Mouse (Mus musculus): ENCODE data around the gene Ptma. TPM values are rescaled to one million over a fixed set of nuclear protein-coding genes. Genes with fewer than 3 reads are reported as not detected.

Gene Ptma
- polyA plus RNA-seq, 1 experiment = 3,930 TPM

DNA sequence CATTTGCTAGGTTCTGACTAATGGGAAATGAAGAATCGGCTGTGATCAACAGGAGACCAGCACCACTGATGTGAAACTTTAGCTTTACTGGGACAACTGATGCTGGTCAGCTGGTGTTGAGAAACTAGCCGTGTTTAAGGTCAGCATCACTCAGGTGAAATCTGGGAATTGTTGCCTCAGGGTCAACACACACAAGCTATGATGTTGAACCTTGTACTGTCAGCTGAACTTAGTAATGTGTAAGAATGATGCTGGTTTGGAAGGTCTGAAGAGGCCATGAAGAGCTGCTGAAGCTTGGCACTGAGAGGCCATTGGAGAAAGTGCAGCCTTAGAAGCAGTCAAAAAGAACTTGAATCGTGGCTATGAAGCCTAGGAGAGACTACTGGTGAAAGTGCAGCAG lies 29.1 kb downstream of the Ptma start:
- no peak overlapping the region for H3K9ac ChIP-seq (ENCODE audit: low read depth, poor library complexity, severe bottlenecking)
- no peaks in the 10 kb centered on the region for H3K36me3 ChIP-seq (ENCODE audit: control insufficient read depth, insufficient read depth, low read length, poor library complexity, severe bottlenecking)
- H3K4me1 ChIP-seq (ENCODE audit: control insufficient read depth, insufficient read depth, low read length) = no peaks in the 10 kb centered on the region
- H3K27me3 ChIP-seq (ENCODE audit: control insufficient read depth, insufficient read depth, low read length, poor library complexity, severe bottlenecking) = no peaks in the 10 kb centered on the region
- no peak overlapping the region for H3K4me3 ChIP-seq (ENCODE audit: low read depth, low read length)
- no peak for TF ChIP-seq EP300 (IDR thresholded peaks at IDR 0.05; ENCODE audit: insufficient read depth, low read depth, low read length)
- no peak for TF ChIP-seq CTCF (IDR thresholded peaks at IDR 0.05; ENCODE audit: low read depth, low read length)
- no peak for TF ChIP-seq POLR2A (IDR thresholded peaks at IDR 0.05; ENCODE audit: insufficient read depth, low read length)
- H3K27ac ChIP-seq (ENCODE audit: insufficient read depth, low read length) = no peak overlapping the region
- no peaks in the 10 kb centered on the region for H3K9me3 ChIP-seq (replicated peaks; ENCODE audit: control insufficient read depth, insufficient read depth, low read length, poor library complexity, severe bottlenecking)

DNA sequence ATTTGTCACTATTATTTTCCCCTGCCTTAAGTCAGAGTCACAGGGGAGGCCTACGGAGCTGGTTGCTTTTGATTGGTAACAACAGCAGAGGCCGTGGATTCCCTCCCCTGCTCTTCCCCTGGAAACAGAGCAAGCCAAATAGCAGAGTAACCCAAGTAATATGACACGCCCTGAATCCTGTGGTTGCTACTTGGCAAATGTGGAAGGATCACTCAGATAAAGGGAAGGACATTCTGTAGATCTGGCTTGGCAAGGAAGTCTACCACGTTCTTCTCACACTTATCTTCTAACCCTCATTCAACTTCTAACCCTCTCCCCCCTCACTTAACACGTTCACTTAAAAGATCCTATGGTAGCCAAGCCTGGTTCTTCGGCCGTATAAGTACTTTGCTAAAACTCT lies 31.3 kb downstream of the Ptma start:
- Histone ChIP-seq H3K9ac (ENCODE audit: low read depth, poor library complexity, severe bottlenecking) (no peak overlapping the region), H3K36me3 (ENCODE audit: control insufficient read depth, insufficient read depth, low read length, poor library complexity, severe bottlenecking) (no peaks in the 10 kb centered on the region; the same call in 1 of the 2 replicates), H3K4me1 (ENCODE audit: control insufficient read depth, insufficient read depth, low read length) (no peaks in the 10 kb centered on the region), H3K27ac (ENCODE audit: insufficient read depth, low read length) (no peak overlapping the region), H3K27me3 (ENCODE audit: control insufficient read depth, insufficient read depth, low read length, poor library complexity, severe bottlenecking) (no peaks in the 10 kb centered on the region), H3K9me3 (replicated peaks; ENCODE audit: control insufficient read depth, insufficient read depth, low read length, poor library complexity, severe bottlenecking) (no peaks in the 10 kb centered on the region), H3K4me3 (ENCODE audit: low read depth, low read length) (no peak overlapping the region)
- TF ChIP-seq CTCF (IDR thresholded peaks at IDR 0.05; ENCODE audit: low read depth, low read length) (no peak), POLR2A (IDR thresholded peaks at IDR 0.05; ENCODE audit: insufficient read depth, low read length) (no peak), EP300 (IDR thresholded peaks at IDR 0.05; ENCODE audit: insufficient read depth, low read depth, low read length) (no peak)

DNA sequence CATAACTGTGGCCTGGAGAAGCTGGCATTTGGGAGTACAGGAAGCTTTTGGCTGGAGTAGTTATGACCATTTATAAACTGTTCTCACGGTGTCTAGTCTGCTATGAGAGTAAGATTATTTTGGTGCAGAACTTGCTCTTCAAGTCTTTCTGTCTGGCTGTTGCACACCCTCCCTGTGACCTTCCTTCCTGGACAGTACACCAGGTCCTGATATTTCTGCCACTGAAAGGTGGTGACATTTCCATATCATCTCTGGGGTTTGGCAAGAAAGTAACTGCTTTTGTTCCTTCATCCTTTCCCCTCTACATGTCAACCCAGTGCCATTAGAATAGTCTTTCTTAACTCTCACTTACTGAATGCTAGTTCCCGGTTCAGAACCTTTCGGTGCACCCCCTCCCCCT lies 32.7 kb downstream of the Ptma start:
- H3K36me3 ChIP-seq (ENCODE audit: control insufficient read depth, insufficient read depth, low read length, poor library complexity, severe bottlenecking) = no peaks in the 10 kb centered on the region; the same call in 1 of the 2 replicates

DNA sequence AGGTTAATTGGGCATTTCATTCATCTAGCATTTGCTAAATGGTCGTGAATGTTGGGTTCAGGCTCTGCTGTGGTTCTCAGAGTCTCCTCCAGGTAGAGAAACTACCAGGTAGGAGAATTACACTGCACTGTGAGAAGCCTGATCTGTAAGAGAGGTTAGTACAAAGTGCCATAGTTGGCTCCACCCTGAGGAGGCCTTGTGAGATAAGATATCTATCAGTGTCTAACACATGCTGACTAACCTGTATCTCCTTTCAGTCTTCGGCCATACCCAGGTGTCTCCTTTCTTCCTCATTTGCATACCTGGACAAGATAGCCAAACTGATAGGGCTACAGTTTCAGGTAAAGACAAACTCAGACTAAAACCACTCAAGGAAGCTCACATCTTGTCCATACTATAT lies 36.1 kb downstream of the Ptma start:
- no peak overlapping the region for H3K9ac ChIP-seq (ENCODE audit: low read depth, poor library complexity, severe bottlenecking)
- H3K36me3 ChIP-seq (ENCODE audit: control insufficient read depth, insufficient read depth, low read length, poor library complexity, severe bottlenecking) = no peaks in the 10 kb centered on the region; the same call in 1 of the 2 replicates
- H3K27ac ChIP-seq (ENCODE audit: insufficient read depth, low read length) = no peak overlapping the region
- H3K4me1 ChIP-seq (ENCODE audit: control insufficient read depth, insufficient read depth, low read length) = no peaks in the 10 kb centered on the region
- H3K9me3 ChIP-seq (replicated peaks; ENCODE audit: control insufficient read depth, insufficient read depth, low read length, poor library complexity, severe bottlenecking) = no peaks in the 10 kb centered on the region
- TF ChIP-seq POLR2A (IDR thresholded peaks at IDR 0.05; ENCODE audit: insufficient read depth, low read length) = no peak
- no peak for TF ChIP-seq EP300 (IDR thresholded peaks at IDR 0.05; ENCODE audit: insufficient read depth, low read depth, low read length)
- no peak for TF ChIP-seq CTCF (IDR thresholded peaks at IDR 0.05; ENCODE audit: low read depth, low read length)
- no peaks in the 10 kb centered on the region for H3K27me3 ChIP-seq (ENCODE audit: control insufficient read depth, insufficient read depth, low read length, poor library complexity, severe bottlenecking)
- no peak overlapping the region for H3K4me3 ChIP-seq (ENCODE audit: low read depth, low read length)

More for the DNA sequence above, 32.7 kb downstream of the Ptma start:
- TF ChIP-seq EP300 (IDR thresholded peaks at IDR 0.05; ENCODE audit: insufficient read depth, low read depth, low read length) (no peak), CTCF (IDR thresholded peaks at IDR 0.05; ENCODE audit: low read depth, low read length) (no peak), POLR2A (IDR thresholded peaks at IDR 0.05; ENCODE audit: insufficient read depth, low read length) (no peak)
- Histone ChIP-seq H3K27me3 (ENCODE audit: control insufficient read depth, insufficient read depth, low read length, poor library complexity, severe bottlenecking) (no peaks in the 10 kb centered on the region), H3K4me1 (ENCODE audit: control insufficient read depth, insufficient read depth, low read length) (no peaks in the 10 kb centered on the region), H3K9me3 (replicated peaks; ENCODE audit: control insufficient read depth, insufficient read depth, low read length, poor library complexity, severe bottlenecking) (no peaks in the 10 kb centered on the region), H3K9ac (ENCODE audit: low read depth, poor library complexity, severe bottlenecking) (no peak overlapping the region), H3K27ac (ENCODE audit: insufficient read depth, low read length) (no peak overlapping the region), H3K4me3 (ENCODE audit: low read depth, low read length) (no peak overlapping the region)

DNA sequence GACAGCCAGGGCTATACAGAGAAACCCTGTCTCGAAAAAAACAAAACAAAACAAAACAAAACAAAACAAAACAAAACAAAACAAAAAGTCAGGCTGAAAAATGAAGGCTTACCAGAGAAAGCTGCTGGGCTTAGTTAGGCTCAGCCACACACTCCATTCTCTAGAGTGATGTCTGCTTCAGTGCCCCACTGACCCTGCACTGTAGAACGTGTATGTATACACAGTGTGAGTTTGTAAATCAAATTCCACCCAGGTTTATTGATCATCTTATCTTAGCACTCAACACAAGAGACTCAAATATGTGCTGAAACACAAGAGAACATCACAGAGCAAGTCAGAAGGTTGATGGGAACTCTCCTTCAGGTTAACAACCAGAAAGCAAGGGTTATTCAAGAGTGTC lies 41.9 kb downstream of the Ptma start:
- Histone ChIP-seq H3K27ac (ENCODE audit: insufficient read depth, low read length) (no peak overlapping the region), H3K9ac (ENCODE audit: low read depth, poor library complexity, severe bottlenecking) (no peak overlapping the region), H3K4me1 (ENCODE audit: control insufficient read depth, insufficient read depth, low read length) (no peaks in the 10 kb centered on the region), H3K9me3 (replicated peaks; ENCODE audit: control insufficient read depth, insufficient read depth, low read length, poor library complexity, severe bottlenecking) (no peaks in the 10 kb centered on the region), H3K27me3 (ENCODE audit: control insufficient read depth, insufficient read depth, low read length, poor library complexity, severe bottlenecking) (no peaks in the 10 kb centered on the region), H3K36me3 (ENCODE audit: control insufficient read depth, insufficient read depth, low read length, poor library complexity, severe bottlenecking) (no peaks in the 10 kb centered on the region), H3K4me3 (ENCODE audit: low read depth, low read length) (no peak overlapping the region)
- TF ChIP-seq EP300 (IDR thresholded peaks at IDR 0.05; ENCODE audit: insufficient read depth, low read depth, low read length) = no peak
- TF ChIP-seq CTCF (IDR thresholded peaks at IDR 0.05; ENCODE audit: low read depth, low read length) = no peak
- no peak for TF ChIP-seq POLR2A (IDR thresholded peaks at IDR 0.05; ENCODE audit: insufficient read depth, low read length)

DNA sequence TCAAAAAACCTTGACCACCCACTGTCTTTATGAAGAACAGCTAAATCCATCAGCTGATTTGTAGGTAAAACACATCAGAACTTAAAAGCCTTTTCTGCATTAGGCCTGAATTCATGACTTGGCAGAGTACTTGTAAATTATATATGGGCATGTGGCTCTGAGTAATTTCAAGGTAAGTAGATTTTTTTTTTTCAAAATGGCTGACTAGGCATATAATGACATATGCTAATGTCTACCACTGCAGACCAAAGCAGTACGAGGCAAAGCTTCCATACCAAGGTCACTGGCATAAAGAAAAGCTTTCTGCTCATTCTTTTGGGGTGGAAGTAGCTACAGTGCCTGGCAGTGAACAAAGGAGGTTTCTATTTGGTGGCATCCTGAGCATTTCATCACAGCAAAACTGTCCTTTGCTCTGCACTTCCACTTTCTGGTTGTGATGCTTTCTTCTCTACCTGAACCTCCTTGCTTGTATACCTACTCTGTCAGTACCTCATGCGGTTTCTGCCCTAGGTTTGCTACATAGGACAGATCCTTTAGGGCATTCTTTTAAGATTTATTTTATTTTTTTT lies 42.9 kb downstream of the Ptma start:
- H3K4me1 ChIP-seq (ENCODE audit: control insufficient read depth, insufficient read depth, low read length) = no peaks in the 10 kb centered on the region
- no peaks in the 10 kb centered on the region for H3K27me3 ChIP-seq (ENCODE audit: control insufficient read depth, insufficient read depth, low read length, poor library complexity, severe bottlenecking)
- TF ChIP-seq POLR2A (IDR thresholded peaks at IDR 0.05; ENCODE audit: insufficient read depth, low read length) (no peak), CTCF (IDR thresholded peaks at IDR 0.05; ENCODE audit: low read depth, low read length) (no peak), EP300 (IDR thresholded peaks at IDR 0.05; ENCODE audit: insufficient read depth, low read depth, low read length) (no peak)
- H3K27ac ChIP-seq (ENCODE audit: insufficient read depth, low read length) = no peak overlapping the region
- H3K9me3 ChIP-seq (replicated peaks; ENCODE audit: control insufficient read depth, insufficient read depth, low read length, poor library complexity, severe bottlenecking) = no peaks in the 10 kb centered on the region
- H3K4me3 ChIP-seq (ENCODE audit: low read depth, low read length) = no peak overlapping the region
- no peak overlapping the region for H3K9ac ChIP-seq (ENCODE audit: low read depth, poor library complexity, severe bottlenecking)
- H3K36me3 ChIP-seq (ENCODE audit: control insufficient read depth, insufficient read depth, low read length, poor library complexity, severe bottlenecking) = no peaks in the 10 kb centered on the region
